Mouse (Mus musculus) limb, embryonic 11.5 days (tissue): ENCODE data around the gene Adamtsl4. TPM values are rescaled to one million over a fixed set of nuclear protein-coding genes. Genes with fewer than 3 reads are reported as not detected.
A peak's percentile ranks its signal among the peaks of the same experiment; 100 is the strongest.

Source experiments
- ATAC-seq: fragments of 200-750 bp; cut with Nextera tagmentation; 2 replicates; pipeline ENCODE4 v1.8.0; 2017; ENCODE audit warnings: low read depth; ENCODE audit not compliant: insufficient number of reproducible peaks, low FRiP score, low TSS enrichment
- DNase-seq: peaks from one replicate; pipeline ENCODE4 v3.0.0-alpha.2; 2015; ENCODE audit warnings: low spot score
- H3K27ac ChIP-seq: fragments of 300-500 bp; sonication (generic); replicated peaks from 2 replicates; pipeline ENCODE4 v1.5.1; 2014; ENCODE audit warnings: low read depth, mild to moderate bottlenecking, low read length
- H3K27me3 ChIP-seq: fragments of 300-500 bp; sonication (generic); 2 replicates; pipeline ENCODE4 v1.6.1; 2014; ENCODE audit warnings: mild to moderate bottlenecking, low read length, mixed read lengths; ENCODE audit not compliant: control insufficient read depth, insufficient read depth
- H3K36me3 ChIP-seq: fragments of 300-500 bp; sonication (generic); 2 replicates; pipeline ENCODE4 v1.6.1; 2014; ENCODE audit warnings: mild to moderate bottlenecking, low read length, moderate library complexity, mixed read lengths; ENCODE audit not compliant: control insufficient read depth, insufficient read depth
- H3K4me1 ChIP-seq: fragments of 300-500 bp; sonication (generic); 2 replicates; pipeline ENCODE4 v1.6.1; 2014; ENCODE audit warnings: low read length, mixed read lengths; ENCODE audit not compliant: control insufficient read depth, insufficient read depth
- H3K4me2 ChIP-seq: fragments of 300-500 bp; sonication (generic); 2 replicates; pipeline ENCODE4 v1.6.1; 2014; ENCODE audit warnings: low read depth, mild to moderate bottlenecking, moderate library complexity; ENCODE audit not compliant: severe bottlenecking
- H3K4me3 ChIP-seq: fragments of 300-500 bp; sonication (generic); 2 replicates; pipeline ENCODE4 v1.5.1; 2014; ENCODE audit warnings: low read depth, low read length
- H3K9ac ChIP-seq: fragments of 300-500 bp; sonication (generic); 2 replicates; pipeline ENCODE4 v1.6.1; 2014; ENCODE audit warnings: mild to moderate bottlenecking, low read length
- H3K9me3 ChIP-seq: fragments of 300-500 bp; sonication (generic); 2 replicates; pipeline ENCODE4 v1.6.1; 2016; ENCODE audit warnings: low read length; ENCODE audit not compliant: control insufficient read depth
- WGBS: fragments of 180-500 bp; shearing (Covaris S2); extraction: QIAGEN DNeasy Blood & Tissue Kit; methylation state at CpG from one replicate; pipeline ENCODE4 v1.1.7; 2014; 5-methylcytosine and 5-hydroxymethylcytosine counted together
- polyA plus RNA-seq: library from polyadenylated mRNA; unstranded; fragments of >200 nt; fragmentation: Nextera tagmentation; extraction: Ambion mirVana; gene quantifications from 2 replicates; pipeline ENCODE4 v1.2.1, GENCODE M21; 2014

Gene Adamtsl4
- polyA plus RNA-seq, 1 experiment from 2014 or later: 0.29 TPM

GRCm38 (mm10) chr3:95677420-95678090, 10.2 kb downstream of the Adamtsl4 start:
- WGBS: 79% methylated on average over 19 of the region's 19 CpGs
- H3K4me1 ChIP-seq: peaks cover 46% of the 10 kb centered on the region

DNA sequence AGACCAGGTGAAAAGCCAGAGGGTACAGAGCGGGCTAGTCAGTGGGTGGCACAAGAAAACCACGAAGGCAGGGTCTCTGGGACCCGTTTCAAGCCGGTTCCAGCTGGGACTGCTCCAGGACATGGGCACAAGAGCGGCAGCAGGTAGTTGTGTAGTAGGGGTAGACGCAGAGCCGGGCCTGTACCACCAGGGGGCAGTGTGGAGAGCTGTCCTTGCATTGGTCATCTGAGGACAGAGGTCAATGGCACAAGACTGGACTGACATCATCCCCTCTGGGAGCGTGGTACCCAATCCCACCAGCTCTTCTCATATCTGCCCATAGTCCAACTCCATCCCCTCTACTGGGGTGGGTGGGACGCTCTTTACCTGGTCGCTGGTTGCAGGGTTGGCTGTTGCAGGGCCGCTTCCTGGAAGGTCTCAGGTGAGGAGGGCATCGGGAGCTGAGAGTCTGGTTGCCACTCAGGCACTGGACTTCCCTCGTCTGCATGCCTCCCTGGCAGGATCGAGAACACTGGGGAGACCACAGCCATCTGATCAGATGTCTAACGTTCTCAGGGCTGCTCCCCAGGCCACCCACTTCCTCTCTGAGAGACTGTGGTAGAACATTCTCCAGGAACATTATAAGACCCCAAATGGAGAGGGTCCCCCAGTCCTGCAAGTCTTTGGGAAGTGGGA, 10.8 kb downstream of the Adamtsl4 start:
- 59% methylated on average over 15 of the region's 15 CpGs for WGBS
- Histone ChIP-seq H3K9me3 (no peaks in the 10 kb centered on the region), H3K27me3 (no peaks in the 10 kb centered on the region), H3K4me3 (no peak overlapping the region), H3K36me3 (no peaks in the 10 kb centered on the region), H3K4me1 (peaks cover 52% of the 10 kb centered on the region), H3K27ac (no peak overlapping the region; the same call in 1 of the 2 replicates), H3K9ac (no peak overlapping the region), H3K4me2 (no peak overlapping the region)
- ATAC-seq: no peak
- peak; percentile 79 for DNase-seq

More at GRCm38 (mm10) chr3:95677420-95678090, 10.2 kb downstream of the Adamtsl4 start:
- no peak for ATAC-seq
- no peaks in the 10 kb centered on the region for H3K36me3 ChIP-seq
- no peak overlapping the region for H3K27ac ChIP-seq
- H3K27me3 ChIP-seq: no peaks in the 10 kb centered on the region
- no peaks in the 10 kb centered on the region for H3K9me3 ChIP-seq
- H3K9ac ChIP-seq: no peak overlapping the region
- H3K4me3 ChIP-seq: no peak overlapping the region
- H3K4me2 ChIP-seq: no peak overlapping the region
- DNase-seq: no peak

DNA sequence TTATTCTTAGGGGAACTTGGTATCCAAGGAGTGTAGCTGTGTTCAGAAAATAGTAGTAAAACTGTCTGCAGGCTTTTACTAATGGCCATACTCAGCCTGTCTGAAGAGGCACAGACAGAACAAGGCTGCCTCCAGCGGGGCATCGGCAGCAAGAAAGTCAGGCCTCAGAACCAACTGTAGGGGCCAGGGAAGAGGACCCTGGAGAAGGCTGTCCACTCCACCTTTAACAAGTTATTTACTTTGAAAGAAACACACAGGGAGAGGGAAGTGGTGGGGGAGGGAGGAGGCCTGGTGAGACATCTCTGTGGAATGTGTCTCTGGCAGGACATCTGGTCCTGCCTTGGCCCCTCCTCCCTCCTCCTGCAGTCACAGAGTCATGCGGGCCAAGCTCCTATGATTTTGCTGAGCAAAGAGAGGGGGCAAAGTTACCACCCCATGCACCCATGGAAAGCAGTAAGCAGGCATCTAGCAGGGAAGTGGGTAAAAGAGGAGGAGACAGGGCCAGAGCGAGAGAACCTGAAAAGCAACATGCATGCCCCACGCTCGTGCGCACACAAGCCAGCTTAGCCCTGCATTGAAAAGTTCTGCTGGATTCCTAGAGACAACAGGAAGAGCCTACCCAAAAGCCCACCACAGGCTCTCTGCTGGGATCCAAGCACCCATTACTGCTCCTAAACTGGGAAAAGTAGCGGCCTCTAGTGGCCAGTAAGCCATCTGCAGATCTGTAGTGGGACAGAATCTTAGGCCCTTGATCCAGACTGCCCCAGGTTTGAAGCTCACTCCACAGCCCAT, 12.2 kb downstream of the Adamtsl4 start:
- peaks cover 43% of the 10 kb centered on the region for H3K4me1 ChIP-seq
- no peaks in the 10 kb centered on the region for H3K9me3 ChIP-seq
- H3K4me3 ChIP-seq: no peak overlapping the region; the same call in 1 of the 2 replicates
- H3K4me2 ChIP-seq: peak overlapping the region; percentile 24; the same call in 1 of the 2 replicates
- DNase-seq: peak; percentile 74
- H3K27ac ChIP-seq: peak overlapping the region; percentile 95
- H3K36me3 ChIP-seq: no peaks in the 10 kb centered on the region; the same call in 1 of the 2 replicates
- WGBS: 7% methylated on average over 8 of the region's 8 CpGs
- 0 out of 2 replicates have a peak, but pooled peaks have one; percentile 14 for ATAC-seq
- H3K27me3 ChIP-seq: no peaks in the 10 kb centered on the region
- H3K9ac ChIP-seq: peak overlapping the region; percentile 17

DNA sequence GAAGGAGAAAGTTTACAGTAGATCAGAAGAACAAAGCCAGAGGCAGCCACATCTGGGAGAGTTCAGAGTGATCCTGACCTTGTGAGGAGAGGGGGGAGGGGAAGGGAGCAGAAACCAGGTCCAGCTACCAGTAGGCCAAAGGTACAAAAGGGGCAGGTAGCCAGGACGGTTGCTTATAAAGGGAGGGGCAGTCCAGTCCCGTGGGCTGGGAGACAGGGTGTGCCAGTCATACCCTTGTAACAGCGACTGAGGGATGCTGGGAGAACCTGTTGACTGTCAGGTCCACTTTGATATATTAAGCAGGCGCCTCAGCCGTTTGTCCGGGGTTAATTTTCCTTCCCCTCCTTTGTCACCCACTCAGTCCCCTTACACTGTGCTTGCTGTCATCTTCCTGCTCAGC, 12.9 kb downstream of the Adamtsl4 start:
- Histone ChIP-seq H3K9ac (0 out of 2 replicates have a peak overlapping the region, but pooled peaks have one; percentile 12), H3K4me3 (no peak overlapping the region), H3K27me3 (no peaks in the 10 kb centered on the region), H3K9me3 (no peaks in the 10 kb centered on the region), H3K4me1 (peaks cover 43% of the 10 kb centered on the region), H3K36me3 (no peaks in the 10 kb centered on the region; the same call in 1 of the 2 replicates), H3K4me2 (peak overlapping the region; percentile 24; the same call in 1 of the 2 replicates), H3K27ac (peak overlapping the region; percentile 95)
- DNase-seq (peak; percentile 59), ATAC-seq (no peak)
- 7% methylated on average over 6 of the region's 6 CpGs for WGBS

- Histone ChIP-seq H3K9me3 (no peaks in the 10 kb centered on the region), H3K4me1 (peaks cover 43% of the 10 kb centered on the region), H3K36me3 (peaks cover 3% of the 10 kb centered on the region), H3K9ac (peak overlapping the region; percentile 28; the same call in 1 of the 2 replicates), H3K4me2 (peak overlapping the region; percentile 37), H3K27ac (peak overlapping the region; percentile 95), H3K27me3 (no peaks in the 10 kb centered on the region), H3K4me3 (no peak overlapping the region; the same call in 1 of the 2 replicates)
- 0% methylated on average over 2 of the region's 2 CpGs for WGBS
- ATAC-seq: peak; percentile 72
- DNase-seq: peak; percentile 76
Measured at GRCm38 (mm10) chr3:95674236-95674635, 13.5 kb downstream of the Adamtsl4 start.

- Histone ChIP-seq H3K9me3 (no peaks in the 10 kb centered on the region), H3K27me3 (no peaks in the 10 kb centered on the region), H3K4me3 (peak overlapping the region; percentile 18; the same call in 1 of the 2 replicates), H3K27ac (peak overlapping the region; percentile 95), H3K4me1 (peaks cover 43% of the 10 kb centered on the region), H3K4me2 (peak overlapping the region; percentile 37; the same call in 1 of the 2 replicates), H3K9ac (peak overlapping the region; percentile 28), H3K36me3 (peaks cover 4% of the 10 kb centered on the region)
- ATAC-seq (peak; percentile 6; the same call in 1 of the 2 replicates), DNase-seq (no peak)
- WGBS: 16% methylated on average over 11 of the region's 11 CpGs
Measured at GRCm38 (mm10) chr3:95673707-95674211, 14.0 kb downstream of the Adamtsl4 start.

GRCm38 (mm10) chr3:95672861-95673706, 14.6 kb downstream of the Adamtsl4 start:
- H3K9ac ChIP-seq: peak overlapping the region; percentile 30

More at GRCm38 (mm10) chr3:95672861-95673706, 14.6 kb downstream of the Adamtsl4 start:
- Histone ChIP-seq H3K4me1 (peaks cover 43% of the 10 kb centered on the region), H3K4me3 (no peak overlapping the region), H3K27ac (peak overlapping the region; percentile 95), H3K27me3 (no peaks in the 10 kb centered on the region), H3K9me3 (no peaks in the 10 kb centered on the region), H3K36me3 (peaks cover 4% of the 10 kb centered on the region), H3K4me2 (peak overlapping the region; percentile 37; the same call in 1 of the 2 replicates)
- 31% methylated on average over 10 of the region's 10 CpGs for WGBS
- peak; percentile 49 for DNase-seq
- no peak for ATAC-seq
